Mouse (Mus musculus): ENCODE measurements at regions not wholly inside any gene's neighbourhood (a gene's known extent, or its start where the extent isn't known, plus 50 kb on each side); places are given as distances from the start of the nearest gene placed in this dataset.

DNA sequence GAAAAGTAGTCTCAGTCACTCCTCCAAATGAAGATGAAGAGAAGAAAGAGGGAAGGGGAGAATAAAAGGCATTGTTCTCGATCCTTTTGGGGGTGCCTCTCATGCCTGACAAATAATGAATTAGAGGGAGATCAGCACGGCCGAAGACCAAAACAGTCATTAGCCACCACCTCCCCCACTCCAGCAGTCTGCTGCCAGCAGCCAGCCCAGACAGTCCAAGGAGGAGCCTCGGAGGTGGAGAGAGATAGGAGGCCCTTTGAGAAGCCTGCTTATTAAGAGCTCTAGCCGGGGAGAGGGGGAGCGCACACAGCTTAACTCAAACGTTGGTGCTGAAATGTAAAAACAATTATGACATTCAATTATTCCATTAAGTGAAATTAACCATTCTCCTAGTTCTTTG lies 188.6 kb downstream of the 3110018I06Rik start:
- no peak for TF ChIP-seq CTCF (IDR thresholded peaks at IDR 0.05; ENCODE audit: extremely low read depth, insufficient read length, insufficient replicate concordance, low read depth, low read length)
- no peak for TF ChIP-seq POLR2A (IDR thresholded peaks at IDR 0.05; ENCODE audit: low read depth, low read length)
- H3K4me3 ChIP-seq (ENCODE audit: low read depth, low read length), result no peak overlapping the region
- 76% methylated on average over 7 of the region's 7 CpGs for WGBS
- no peak overlapping the region for H3K27ac ChIP-seq (ENCODE audit: insufficient read depth, low read depth, low read length)
- H3K4me1 ChIP-seq (ENCODE audit: control insufficient read depth, insufficient read depth, insufficient read length, low read length), result no peaks in the 10 kb centered on the region; the same call in 1 of the 2 replicates
- no peaks in the 10 kb centered on the region for H3K36me3 ChIP-seq (ENCODE audit: control insufficient read depth, insufficient read depth, low read length)
- H3K27me3 ChIP-seq (ENCODE audit: control insufficient read depth, insufficient read depth, low read length), result no peaks in the 10 kb centered on the region

DNA sequence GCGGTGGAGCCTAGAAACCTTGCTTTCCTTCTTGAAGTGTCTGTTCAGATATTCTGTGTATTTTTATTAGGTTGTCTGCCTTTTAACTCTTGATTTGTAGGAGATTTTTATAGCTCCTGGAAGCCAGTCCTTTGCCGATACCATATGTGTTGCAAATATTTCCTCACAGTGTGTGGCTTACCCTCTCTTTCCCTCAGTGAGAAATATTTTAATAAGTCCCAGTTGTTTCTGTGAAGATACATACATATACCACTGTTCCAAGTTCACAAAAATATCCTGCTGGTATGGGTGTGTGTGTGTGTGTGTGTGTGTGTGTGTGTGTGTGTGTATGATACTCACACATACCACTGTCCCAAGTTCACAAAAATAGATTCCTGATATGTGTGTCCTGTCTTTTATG lies 199.0 kb downstream of the 3110018I06Rik start:
- no peaks in the 10 kb centered on the region for H3K4me1 ChIP-seq (ENCODE audit: control insufficient read depth, insufficient read depth, insufficient read length, low read length)
- no peak overlapping the region for H3K4me3 ChIP-seq (ENCODE audit: low read depth, low read length)
- no peaks in the 10 kb centered on the region for H3K27me3 ChIP-seq (ENCODE audit: control insufficient read depth, insufficient read depth, low read length)
- 87% methylated on average over 2 of the region's 2 CpGs for WGBS
- H3K36me3 ChIP-seq (ENCODE audit: control insufficient read depth, insufficient read depth, low read length), result no peaks in the 10 kb centered on the region
- TF ChIP-seq POLR2A (IDR thresholded peaks at IDR 0.05; ENCODE audit: low read depth, low read length) (no peak), CTCF (IDR thresholded peaks at IDR 0.05; ENCODE audit: extremely low read depth, insufficient read length, insufficient replicate concordance, low read depth, low read length) (no peak)
- no peak overlapping the region for H3K27ac ChIP-seq (ENCODE audit: insufficient read depth, low read depth, low read length)

DNA sequence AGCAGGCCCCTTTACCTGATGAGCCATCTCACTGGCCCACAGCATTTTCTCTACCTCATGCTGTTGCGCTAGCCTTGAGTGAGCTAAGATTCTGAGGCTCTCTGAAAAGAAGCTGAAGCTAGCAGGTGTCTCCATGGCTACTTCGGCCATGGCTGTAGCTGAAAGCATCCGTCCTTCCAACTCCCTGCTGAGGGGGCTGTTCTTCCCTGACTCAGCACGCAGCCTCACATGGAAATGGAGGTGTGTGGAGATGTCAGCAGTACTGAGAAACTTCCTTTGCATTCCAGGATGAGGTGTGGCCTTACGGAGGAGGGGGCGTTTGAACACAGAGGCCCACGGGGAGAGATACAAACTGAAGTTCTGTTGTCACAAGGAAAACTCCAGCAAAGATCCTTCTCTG lies 201.0 kb downstream of the 3110018I06Rik start:
- Histone ChIP-seq H3K27ac (ENCODE audit: insufficient read depth, low read depth, low read length) (no peak overlapping the region), H3K36me3 (ENCODE audit: control insufficient read depth, insufficient read depth, low read length) (no peaks in the 10 kb centered on the region), H3K4me3 (ENCODE audit: low read depth, low read length) (no peak overlapping the region), H3K4me1 (ENCODE audit: control insufficient read depth, insufficient read depth, insufficient read length, low read length) (peaks cover 10% of the 10 kb centered on the region; the same call in 1 of the 2 replicates), H3K27me3 (ENCODE audit: control insufficient read depth, insufficient read depth, low read length) (no peaks in the 10 kb centered on the region)
- no peak for TF ChIP-seq POLR2A (IDR thresholded peaks at IDR 0.05; ENCODE audit: low read depth, low read length)
- no peak for TF ChIP-seq CTCF (IDR thresholded peaks at IDR 0.05; ENCODE audit: extremely low read depth, insufficient read length, insufficient replicate concordance, low read depth, low read length)
- 69% methylated on average over 7 of the region's 7 CpGs for WGBS

DNA sequence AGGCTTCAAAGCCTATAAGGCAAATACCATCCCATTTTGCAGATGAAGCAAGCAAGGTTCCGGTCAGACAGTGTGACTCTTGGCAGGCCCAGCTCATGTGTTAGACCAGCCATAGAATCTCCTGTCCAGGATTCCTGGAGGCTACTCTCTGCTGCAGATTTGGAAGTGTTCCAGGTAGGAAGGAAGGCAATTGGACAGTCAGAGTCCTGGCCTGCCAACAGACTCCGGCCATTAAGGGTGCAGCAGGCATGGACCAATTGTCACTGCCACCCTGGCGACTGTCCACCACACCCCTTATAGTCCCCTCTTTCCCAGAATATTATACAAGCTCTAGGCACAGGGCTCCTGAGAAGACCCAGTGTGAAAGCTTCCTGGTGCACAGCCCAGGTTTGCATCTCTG lies 201.6 kb downstream of the 3110018I06Rik start:
- Histone ChIP-seq H3K27ac (ENCODE audit: insufficient read depth, low read depth, low read length) (no peak overlapping the region), H3K36me3 (ENCODE audit: control insufficient read depth, insufficient read depth, low read length) (no peaks in the 10 kb centered on the region), H3K4me3 (ENCODE audit: low read depth, low read length) (no peak overlapping the region), H3K4me1 (ENCODE audit: control insufficient read depth, insufficient read depth, insufficient read length, low read length) (peaks cover 13% of the 10 kb centered on the region; the same call in 1 of the 2 replicates), H3K27me3 (ENCODE audit: control insufficient read depth, insufficient read depth, low read length) (no peaks in the 10 kb centered on the region)
- TF ChIP-seq CTCF (IDR thresholded peaks at IDR 0.05; ENCODE audit: extremely low read depth, insufficient read length, insufficient replicate concordance, low read depth, low read length), result no peak
- TF ChIP-seq POLR2A (IDR thresholded peaks at IDR 0.05; ENCODE audit: low read depth, low read length), result no peak
- WGBS, result 71% methylated on average over 3 of the region's 3 CpGs

DNA sequence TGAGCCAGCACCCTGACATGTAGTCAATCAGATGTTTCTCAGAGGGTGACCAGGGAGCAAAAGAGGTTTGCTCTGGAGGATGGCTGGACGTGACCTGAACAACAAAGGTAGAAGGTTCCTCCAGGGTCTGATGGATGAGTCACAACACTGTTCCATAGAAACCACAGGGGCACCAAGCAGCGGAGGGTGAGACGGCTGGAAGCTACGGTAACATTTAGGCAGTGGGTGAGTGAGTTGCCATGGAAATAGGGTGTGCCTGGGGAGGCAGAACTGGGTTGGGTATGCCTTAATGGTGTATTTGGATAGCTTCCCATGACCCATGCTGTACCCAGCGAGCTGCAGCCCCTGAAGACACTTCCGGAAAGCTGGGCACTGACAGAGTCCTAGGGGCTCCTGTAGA lies 205.3 kb downstream of the 3110018I06Rik start:
- WGBS, result 24% methylated on average over 6 of the region's 6 CpGs
- H3K27ac ChIP-seq (ENCODE audit: insufficient read depth, low read depth, low read length), result no peak overlapping the region
- H3K27me3 ChIP-seq (ENCODE audit: control insufficient read depth, insufficient read depth, low read length), result no peaks in the 10 kb centered on the region
- no peak overlapping the region for H3K4me3 ChIP-seq (ENCODE audit: low read depth, low read length)
- TF ChIP-seq POLR2A (IDR thresholded peaks at IDR 0.05; ENCODE audit: low read depth, low read length) (no peak), CTCF (IDR thresholded peaks at IDR 0.05; ENCODE audit: extremely low read depth, insufficient read length, insufficient replicate concordance, low read depth, low read length) (no peak)
- H3K36me3 ChIP-seq (ENCODE audit: control insufficient read depth, insufficient read depth, low read length), result no peaks in the 10 kb centered on the region
- peaks cover 26% of the 10 kb centered on the region; the same call in 1 of the 2 replicates for H3K4me1 ChIP-seq (ENCODE audit: control insufficient read depth, insufficient read depth, insufficient read length, low read length)

DNA sequence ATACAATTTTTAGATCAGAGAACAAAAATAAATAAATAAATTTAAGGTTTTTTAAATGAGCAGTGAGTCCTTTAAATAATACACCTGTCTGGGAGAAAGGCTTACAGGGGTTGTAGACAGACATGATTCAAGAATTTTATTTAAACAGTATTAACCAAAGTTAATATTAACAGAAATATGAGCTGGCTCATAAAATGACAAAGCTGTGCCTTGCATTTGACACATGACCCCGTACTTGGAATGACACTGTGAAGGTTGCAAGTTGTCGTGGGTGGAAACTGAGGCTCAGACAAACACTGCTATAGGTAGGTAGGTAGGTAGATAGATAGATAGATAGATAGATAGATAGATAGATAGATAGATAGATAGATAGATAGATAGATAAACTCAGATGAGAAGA lies 206.6 kb downstream of the 3110018I06Rik start:
- Histone ChIP-seq H3K27me3 (ENCODE audit: control insufficient read depth, insufficient read depth, low read length) (no peaks in the 10 kb centered on the region), H3K4me1 (ENCODE audit: control insufficient read depth, insufficient read depth, insufficient read length, low read length) (peaks cover 27% of the 10 kb centered on the region; the same call in 1 of the 2 replicates), H3K27ac (ENCODE audit: insufficient read depth, low read depth, low read length) (peak overlapping the region; percentile 58), H3K4me3 (ENCODE audit: low read depth, low read length) (no peak overlapping the region), H3K36me3 (ENCODE audit: control insufficient read depth, insufficient read depth, low read length) (no peaks in the 10 kb centered on the region)
- WGBS, result 21% methylated on average over 2 of the region's 2 CpGs
- no peak for TF ChIP-seq CTCF (IDR thresholded peaks at IDR 0.05; ENCODE audit: extremely low read depth, insufficient read length, insufficient replicate concordance, low read depth, low read length)
- TF ChIP-seq POLR2A (IDR thresholded peaks at IDR 0.05; ENCODE audit: low read depth, low read length), result no peak

DNA sequence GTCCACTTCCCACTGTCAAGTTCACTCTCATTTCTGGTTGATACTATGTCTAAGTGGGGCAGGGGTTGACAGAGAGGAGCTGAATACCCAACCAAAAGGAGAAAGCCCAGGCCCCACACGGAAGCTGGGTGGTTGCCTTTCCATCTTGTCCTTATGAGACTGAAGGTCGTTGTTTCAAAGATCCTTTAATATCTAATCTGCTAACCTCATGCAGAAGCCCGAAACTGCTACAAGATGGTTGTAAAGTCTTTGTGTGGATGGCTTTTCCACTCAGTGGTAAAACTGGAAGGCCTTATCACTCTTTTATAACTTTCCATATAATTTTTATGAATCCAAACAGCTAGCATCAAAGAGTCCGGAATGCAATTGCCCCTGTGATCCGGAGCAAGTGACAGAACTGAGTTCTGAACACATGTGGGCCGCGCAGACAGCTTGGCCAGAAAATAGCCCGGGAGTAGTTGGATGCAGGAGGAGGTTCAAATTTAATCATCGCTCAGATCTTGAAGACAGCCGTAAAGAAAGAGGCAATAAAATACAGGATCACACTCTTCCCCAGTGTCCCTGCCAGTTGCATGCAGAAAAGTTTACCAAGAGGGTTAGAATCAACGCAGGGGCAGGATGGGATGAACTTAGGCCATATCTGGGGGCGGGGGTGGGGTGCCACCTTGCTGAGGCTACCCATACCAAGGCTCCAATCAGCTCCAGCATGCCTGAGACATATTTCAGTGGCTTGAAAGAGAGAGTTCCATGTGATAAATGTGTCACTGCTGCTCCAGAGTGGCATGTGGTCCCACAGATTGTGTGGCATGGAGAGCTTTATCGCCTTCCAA lies 207.2 kb downstream of the 3110018I06Rik start:
- no peak for TF ChIP-seq CTCF (IDR thresholded peaks at IDR 0.05; ENCODE audit: extremely low read depth, insufficient read length, insufficient replicate concordance, low read depth, low read length)
- no peak for TF ChIP-seq POLR2A (IDR thresholded peaks at IDR 0.05; ENCODE audit: low read depth, low read length)
- Histone ChIP-seq H3K27me3 (ENCODE audit: control insufficient read depth, insufficient read depth, low read length) (no peaks in the 10 kb centered on the region), H3K4me1 (ENCODE audit: control insufficient read depth, insufficient read depth, insufficient read length, low read length) (peaks cover 29% of the 10 kb centered on the region), H3K27ac (ENCODE audit: insufficient read depth, low read depth, low read length) (peak overlapping the region; percentile 58), H3K36me3 (ENCODE audit: control insufficient read depth, insufficient read depth, low read length) (no peaks in the 10 kb centered on the region), H3K4me3 (ENCODE audit: low read depth, low read length) (no peak overlapping the region)
- WGBS, result 31% methylated on average over 13 of the region's 13 CpGs

All from small intestine, adult 2 months (tissue).